Mouse (Mus musculus) naive thymus-derived CD4-positive, alpha-beta T cell, adult 2 months (primary cell): ENCODE results near the gene Smim4.

ENCODE experiments used
- DNase-seq: peaks from one replicate; pipeline ENCODE4 v3.0.0-alpha.2; 2011; ENCODE audit warnings: low read depth

Gene Smim4

DNA sequence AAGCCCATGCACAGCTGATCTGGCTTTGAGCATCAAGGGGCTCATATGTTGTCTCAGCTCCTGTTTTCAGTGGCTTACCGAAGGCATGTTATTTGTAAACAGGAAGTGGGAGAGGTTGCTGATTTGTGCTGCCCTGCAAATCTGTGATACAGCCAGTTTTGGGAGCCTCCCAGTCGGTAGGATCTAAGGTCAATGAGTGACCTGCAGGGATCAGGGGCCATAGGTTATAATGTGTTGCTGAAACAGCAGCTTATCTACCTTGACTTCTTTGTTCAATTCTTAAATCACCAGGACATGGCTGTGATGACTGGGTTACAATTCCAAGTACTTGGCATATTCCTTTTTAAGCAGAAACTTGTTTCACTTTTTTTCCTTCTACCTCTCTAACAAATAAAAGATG, 13.2 kb downstream of the Smim4 start:
- DNase-seq: no peak

DNA sequence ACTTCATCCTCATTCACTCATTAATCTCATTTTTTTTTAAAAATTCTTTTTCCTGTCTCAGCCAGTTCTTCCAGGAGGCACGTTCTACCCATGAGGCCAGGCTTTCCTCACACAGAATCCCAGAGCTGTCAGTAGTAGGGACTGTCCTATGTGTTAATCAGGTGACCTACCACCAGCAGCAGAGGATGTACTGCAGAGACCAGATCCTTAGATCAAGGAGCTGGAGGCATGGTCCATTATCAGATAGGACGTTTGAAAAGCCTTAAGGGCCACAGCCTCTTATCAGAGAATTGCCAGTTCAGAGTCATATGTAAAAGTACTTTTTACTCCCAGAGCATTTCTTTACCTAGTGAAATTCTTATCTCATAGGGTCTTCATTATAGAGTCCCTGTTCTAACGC, 14.7 kb downstream of the Smim4 start:
- no peak for DNase-seq

DNA sequence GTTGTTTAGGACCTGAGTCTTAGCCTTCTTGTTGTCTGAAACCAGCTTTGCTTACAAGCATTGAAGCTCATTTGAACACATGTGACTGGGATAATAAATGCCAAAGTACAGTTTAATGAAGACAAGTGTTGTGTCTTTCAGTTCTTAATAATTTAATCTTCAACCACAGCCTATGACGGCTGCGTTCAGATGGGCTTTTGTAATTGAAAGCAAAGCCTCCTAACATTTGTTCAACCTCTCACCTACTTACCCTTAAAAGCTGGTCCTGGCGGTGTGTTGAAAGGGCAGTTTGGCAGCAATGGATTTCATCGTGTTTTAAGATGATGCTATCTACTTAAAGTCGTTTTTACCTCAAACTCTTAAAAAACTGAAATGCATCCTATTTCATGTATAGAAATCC, 16.6 kb downstream of the Smim4 start:
- no peak for DNase-seq

DNA sequence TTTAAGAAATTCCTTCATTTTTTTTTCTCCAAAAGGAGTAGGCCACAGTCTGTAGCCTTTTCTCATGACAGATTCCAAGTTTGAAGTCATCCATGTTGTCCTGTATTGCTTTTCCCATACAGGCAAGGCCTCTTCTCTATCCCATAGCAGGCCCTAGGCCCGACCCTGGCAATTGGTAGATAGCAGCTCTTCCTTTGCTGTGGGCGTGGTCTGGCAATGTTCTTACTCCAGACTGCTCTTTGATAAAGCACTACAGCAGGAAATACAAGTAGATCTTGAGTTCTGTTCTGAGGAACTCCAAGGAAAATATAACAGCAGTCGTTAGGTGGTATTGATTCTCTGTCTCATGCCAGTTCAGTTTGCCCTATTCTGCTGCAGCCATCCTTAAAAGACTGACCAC, 18.1 kb downstream of the Smim4 start:
- no peak for DNase-seq

DNA sequence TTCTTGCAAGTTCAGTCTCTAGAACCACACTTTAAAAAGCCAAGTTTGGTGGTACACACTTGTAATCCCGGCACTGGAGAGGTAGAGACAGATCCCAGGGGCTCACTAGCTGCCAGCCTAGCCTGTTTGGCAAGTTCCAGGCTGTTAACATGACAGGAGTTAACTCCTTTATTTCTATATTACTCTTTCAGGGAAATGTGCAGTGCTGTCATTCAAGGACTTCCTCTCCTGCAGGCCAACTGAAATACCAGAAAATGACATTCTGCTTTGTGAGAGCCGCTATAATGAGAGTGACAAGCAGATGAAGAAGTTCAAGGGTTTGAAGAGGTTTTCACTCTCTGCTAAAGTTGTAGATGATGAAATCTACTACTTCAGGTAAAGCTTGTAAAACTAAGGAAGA, 23.6 kb downstream of the Smim4 start:
- no peak for DNase-seq

DNA sequence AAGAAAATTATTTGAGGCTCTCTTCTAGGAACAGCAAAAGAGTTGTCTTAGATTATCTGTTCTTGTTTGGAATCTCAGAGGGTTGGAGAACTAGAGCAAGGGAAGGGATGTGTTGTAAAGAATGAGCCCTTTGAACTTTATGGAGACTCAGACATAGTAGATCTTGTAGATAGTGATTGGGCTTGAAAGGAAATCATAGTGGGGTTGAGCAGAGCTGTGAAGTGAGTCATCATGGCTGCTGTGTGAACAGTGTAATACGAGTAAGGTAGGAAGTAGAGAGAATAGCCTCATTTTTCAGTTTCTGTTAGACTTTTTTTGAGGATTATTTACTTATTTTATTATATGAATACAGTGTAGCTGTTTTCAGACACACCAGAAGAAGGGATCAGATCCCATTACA, 38.8 kb downstream of the Smim4 start:
- peak; percentile 16 for DNase-seq

DNA sequence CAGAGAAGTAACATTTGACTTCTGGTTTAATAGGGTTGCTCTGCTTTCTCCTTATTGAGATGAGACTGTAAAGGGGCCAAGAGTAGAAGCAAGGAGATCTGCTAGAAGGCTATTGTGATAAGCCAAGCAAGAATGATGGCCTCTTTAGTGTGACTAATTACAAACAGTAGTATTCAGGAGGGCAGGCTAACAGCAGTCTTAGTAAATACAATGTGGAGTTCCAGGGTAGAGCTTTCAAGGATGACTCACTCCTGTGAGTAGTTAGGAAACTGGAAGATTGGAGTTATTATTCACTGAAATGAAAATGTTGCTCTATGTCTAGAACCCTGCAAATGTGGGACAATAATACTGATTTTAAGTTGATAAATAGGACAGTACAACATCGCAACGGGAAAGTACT, 40.2 kb downstream of the Smim4 start:
- DNase-seq: no peak

DNA sequence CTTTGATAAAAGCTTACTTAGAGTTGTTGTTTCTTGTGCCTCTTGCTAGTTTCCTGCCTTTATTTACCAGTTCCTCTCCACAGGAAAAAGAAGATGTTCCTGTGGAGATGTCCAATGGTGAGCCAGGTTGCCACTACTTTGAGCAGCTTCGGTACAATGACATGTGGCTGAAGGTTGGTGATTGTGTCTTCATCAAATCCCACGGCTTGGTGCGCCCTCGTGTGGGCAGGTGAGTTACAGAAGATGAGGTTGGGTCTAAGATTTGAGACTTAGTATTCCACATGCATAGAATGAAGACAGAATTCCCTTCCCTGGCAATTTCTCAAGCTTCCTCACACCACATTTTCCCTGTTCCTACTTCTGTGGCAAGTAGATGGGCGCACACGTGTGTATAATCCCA, 41.3 kb downstream of the Smim4 start:
- peak; percentile 7 for DNase-seq

DNA sequence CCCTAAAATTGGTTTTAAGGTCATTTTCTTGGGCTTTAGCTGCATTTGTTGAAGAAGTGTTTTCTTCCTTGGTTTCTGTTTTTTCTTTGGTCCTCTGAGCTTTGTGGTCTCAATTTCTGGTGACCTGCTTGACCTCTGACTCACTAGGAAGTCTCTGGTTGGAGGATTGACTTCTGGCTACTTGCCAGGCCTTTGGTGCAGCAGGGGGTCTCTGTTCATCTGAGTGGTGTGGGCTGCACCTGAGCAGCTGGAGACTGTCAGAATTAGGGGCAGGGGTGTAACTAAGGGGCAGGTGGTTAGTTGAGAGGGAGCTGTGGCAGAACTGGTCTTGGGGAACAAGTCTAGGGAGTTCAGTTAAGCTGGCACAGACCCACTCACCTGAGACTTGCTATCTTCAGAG, 47.6 kb downstream of the Smim4 start:
- DNase-seq: no peak

DNA sequence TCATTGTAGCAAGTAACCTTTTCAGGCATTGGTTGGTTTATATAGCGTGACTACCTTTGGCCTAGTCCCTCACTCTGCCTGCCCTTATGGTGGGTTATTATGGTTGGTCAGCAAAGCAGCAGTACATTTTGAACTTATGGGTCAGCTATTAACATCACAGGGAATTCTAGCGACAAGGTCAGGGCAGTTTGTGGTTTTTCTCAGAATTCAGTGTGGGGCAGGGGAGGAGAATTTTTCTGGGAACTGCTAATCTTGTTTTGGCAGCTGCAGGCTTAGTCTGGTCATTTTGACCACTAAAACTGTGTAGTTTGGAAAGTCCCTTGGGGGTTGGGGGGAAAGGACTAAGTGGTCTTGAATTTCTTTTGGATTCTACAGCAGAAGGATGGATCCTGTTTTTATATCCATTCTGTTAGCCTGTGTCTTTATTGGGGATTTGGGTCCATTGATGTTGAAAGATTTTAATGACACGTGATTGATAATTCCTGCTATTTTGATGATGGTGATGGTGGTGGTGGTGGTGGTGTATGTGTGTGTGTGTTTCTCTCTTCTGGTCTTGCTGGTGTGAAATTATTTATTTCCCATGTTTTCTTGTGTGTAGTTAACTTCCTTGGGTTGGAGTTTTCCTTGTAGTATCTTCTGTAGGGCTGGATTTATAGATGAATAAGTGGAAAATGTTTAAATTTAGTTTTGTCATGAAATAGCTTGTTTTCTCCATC, 49.3 kb downstream of the Smim4 start:
- no peak for DNase-seq

DNA sequence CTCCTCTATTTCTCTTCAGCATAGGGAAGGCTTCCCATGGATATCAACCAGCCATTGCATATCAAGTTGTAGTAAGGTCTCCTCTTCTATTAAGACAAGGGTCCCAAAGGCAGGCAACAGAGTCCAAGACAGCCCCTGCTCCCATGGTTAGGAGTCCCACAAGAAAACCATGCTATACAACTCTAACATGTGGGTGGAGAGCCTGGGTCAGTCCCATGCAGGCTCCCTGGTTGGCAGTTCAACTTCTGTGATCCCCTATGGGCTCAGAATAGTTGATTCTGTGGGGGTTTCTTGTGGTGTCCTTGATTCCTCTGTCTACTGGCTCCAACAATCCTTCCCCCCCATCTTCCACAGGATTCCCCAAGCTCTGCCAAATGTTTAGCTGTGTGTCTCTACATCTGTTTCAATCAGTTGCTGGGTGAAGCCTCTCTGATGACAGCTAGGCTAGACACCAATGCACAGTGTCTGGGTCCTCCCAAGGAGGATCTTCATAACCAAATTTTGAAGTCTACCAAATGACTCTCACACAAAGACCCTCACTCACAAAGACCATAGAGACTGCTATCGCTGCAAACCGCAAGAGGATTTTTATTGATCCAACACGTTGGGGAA, 50.1 kb downstream of the Smim4 start:
- no peak for DNase-seq

DNA sequence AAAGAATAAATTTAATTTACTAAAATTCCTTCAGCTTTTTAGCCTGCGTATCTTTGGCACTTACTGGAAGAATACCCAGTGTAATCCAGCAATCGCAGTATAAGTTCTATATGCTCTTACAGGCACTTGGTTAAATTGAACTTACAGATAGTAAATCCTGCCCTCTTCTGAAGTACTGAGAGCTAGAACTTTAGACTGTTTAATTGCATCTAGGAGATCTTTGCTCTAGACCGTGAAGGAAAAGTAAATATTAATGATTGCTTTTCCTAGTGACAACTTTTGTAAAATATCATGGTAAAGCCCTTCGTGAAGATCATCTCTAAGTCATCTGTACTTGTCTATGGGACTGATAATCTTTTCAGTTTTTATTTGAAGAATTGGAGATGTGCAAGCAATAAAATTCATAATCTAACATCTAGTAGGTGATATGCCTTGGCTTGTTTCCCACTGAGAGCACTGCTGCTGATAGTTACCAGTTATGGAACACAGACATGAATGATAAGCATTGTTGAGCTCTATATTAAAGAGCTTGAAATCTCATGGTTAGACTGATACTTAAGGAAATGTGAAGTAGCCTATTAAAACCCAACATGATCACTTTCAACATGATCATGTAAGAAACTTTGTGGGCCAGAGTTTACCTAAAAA, 59.5 kb downstream of the Smim4 start:
- DNase-seq: no peak

DNA sequence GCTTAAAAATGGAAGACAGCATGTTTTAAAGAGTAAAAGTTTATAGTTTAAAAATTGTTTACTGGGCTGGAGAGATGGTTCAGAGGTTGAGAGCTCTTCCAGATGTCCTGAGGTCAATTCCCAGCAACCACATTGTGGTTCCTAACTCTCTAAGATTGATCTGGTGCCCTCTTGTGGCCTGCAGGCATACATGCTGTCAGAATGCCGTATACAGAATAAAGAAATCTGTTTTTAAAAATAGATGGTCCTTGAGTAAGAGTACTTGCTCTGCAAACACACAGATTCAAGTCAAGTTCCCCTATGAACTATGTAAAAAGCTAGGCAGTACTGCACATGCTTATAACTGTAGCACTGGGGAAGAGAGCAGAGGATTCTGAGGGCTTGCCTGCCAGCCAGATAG, 66.5 kb downstream of the Smim4 start:
- peak; percentile 21 for DNase-seq

DNA sequence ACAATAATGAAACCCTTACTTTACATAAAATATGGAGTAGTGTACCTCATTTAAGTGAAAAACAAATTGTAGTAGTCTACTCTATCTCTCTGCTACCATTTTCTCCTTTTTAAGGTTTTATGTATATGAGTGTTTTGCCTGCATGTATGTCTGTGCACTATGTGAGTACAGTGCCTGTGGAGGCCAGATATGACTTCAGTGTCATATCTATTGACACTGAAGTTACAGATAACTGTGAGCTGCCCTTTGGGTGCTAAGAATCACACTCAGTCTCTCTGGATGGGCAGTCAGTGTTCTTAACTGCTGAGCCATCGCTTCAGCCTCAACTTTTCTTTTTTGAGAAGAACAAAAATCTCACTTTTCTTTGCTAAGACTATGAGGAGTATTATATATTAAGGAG, 82.9 kb downstream of the Smim4 start:
- DNase-seq: no peak

DNA sequence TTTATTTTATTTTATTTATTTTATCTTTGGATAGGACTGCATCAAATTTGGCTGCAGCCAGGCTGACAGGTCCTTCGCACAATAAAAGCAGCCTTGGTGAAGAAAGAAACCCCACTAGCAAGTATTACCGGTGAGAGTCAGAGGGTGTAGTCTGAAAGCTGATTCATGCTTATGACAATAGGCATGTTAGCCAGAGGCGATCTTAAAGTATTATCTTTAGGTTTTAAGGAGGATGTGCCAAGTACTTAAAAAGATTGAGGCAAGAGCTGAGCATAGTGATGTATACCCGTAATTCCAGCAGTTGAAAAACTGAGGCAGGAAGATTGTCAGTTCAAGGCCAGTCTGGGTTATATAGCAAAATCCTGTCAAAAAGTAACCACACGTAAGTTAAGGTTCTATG, 83.5 kb downstream of the Smim4 start:
- no peak for DNase-seq
